Mouse (Mus musculus): ENCODE measurements around the gene Ass1. TPM values are rescaled to one million over a fixed set of nuclear protein-coding genes. Genes with fewer than 3 reads are reported as not detected.

The Ass1 gene
- total RNA-seq, 2 experiments from 2014 or later = 27.5 to 27.7 TPM

DNA sequence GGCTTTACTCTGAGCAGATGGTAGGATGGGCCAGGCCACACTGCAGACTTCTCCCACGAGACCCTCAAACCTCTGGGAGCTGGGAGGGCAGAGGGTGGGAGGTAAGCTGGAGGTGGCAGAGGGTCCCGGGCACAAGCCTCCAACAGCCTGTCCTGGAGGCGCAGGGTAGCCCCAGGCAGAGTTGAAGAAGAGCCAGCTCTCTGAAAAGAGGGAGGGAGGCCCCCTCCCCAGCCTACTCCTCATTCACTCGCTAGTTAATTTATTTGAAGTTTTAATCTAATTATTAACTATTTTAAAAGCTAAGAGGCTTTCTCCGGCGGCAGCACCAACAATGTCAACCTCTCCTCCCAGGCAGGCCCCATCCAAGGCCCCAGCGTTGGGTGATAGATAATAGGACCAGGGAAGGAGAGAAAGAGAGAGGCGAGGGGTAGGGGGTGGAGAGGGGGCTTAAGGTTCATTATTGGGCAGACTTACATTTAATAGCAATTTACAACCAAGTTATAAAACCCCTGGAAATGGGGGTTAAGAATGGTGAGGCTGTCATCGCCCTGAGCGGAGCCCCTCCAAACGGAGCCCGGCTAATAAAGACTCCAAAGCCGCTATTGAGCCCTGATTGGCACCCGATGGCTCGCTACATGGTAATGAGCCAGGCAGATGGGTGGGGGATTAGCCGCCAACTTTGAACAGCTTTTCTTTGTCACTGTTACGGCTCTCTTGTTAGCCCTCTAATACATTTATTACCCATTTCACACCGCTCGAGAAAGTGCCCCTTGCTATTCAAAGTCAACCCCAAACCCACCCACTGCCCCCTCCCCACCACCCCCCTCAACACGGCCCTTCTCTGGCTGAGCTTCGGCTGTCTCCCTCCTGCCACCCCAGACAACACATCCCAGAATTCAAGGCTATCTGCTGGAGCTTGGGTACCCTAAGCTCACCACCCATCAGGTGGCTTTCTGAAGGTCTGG lies 29.6 kb downstream of the Ass1 start:
- H3K4me3 ChIP-seq = no peak overlapping the region
- no peak for DNase-seq (ENCODE audit: low spot score in 2 of 2)
- H3K27ac ChIP-seq = no peak overlapping the region
- no peak for TF ChIP-seq CTCF (conservative IDR thresholded peaks at IDR 0.05)

DNA sequence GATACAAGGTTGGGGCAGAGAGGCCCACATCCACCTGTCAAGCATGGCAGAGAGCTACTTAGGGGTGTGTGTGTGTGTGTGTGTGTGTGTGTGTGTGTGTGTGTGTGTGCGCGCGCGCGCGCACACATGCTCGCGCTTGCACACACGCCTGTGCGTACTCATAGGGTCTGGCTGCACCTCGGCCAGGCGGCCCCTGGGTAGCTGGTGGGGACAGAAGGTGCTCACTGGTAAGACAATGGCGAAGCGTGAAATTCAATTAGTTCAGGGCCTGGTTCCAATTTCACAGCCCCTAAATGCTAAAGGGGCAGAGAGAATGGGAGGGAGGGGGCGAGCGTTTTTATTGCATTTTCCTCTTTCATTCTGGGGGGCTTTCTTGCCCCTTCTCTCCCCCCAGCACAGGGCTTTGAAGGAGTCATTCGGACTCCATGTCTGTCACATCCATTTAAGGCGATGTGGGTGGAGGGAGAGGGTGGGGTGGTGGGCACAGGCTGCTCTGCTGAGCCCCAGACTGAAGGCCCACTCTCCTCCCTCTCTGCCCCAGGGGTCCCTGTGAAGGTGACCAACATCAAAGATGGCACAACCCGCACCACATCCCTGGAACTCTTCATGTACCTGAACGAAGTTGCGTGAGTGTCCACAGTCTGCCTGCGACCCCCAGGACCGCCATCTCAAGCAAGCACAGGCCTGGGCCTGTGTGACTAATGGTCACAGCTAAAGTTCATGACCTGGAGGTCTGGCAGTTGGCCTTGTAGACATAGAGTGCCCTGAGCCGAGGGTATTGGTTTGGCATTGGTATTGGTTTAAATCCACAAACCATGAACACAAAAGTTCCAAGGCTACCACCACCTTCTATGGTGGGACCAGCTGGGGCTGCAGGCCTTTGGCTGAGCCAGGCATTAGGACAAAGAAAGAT lies 30.5 kb downstream of the Ass1 start:
- Histone ChIP-seq H3K27ac (no peak overlapping the region), H3K4me3 (no peak overlapping the region)
- DNase-seq (ENCODE audit: low spot score in 2 of 2) = no peak
- no peak for TF ChIP-seq CTCF (conservative IDR thresholded peaks at IDR 0.05)

GRCm38 (mm10) chr2:31501448-31502130 lies 31.6 kb downstream of the Ass1 start:
- H3K27ac ChIP-seq = no peak overlapping the region
- no peak for DNase-seq (ENCODE audit: low spot score in 2 of 2)
- 0 out of 2 replicates have a peak, but pooled peaks have one; percentile 5 for TF ChIP-seq CTCF (conservative IDR thresholded peaks at IDR 0.05)
- H3K4me3 ChIP-seq = no peak overlapping the region

DNA sequence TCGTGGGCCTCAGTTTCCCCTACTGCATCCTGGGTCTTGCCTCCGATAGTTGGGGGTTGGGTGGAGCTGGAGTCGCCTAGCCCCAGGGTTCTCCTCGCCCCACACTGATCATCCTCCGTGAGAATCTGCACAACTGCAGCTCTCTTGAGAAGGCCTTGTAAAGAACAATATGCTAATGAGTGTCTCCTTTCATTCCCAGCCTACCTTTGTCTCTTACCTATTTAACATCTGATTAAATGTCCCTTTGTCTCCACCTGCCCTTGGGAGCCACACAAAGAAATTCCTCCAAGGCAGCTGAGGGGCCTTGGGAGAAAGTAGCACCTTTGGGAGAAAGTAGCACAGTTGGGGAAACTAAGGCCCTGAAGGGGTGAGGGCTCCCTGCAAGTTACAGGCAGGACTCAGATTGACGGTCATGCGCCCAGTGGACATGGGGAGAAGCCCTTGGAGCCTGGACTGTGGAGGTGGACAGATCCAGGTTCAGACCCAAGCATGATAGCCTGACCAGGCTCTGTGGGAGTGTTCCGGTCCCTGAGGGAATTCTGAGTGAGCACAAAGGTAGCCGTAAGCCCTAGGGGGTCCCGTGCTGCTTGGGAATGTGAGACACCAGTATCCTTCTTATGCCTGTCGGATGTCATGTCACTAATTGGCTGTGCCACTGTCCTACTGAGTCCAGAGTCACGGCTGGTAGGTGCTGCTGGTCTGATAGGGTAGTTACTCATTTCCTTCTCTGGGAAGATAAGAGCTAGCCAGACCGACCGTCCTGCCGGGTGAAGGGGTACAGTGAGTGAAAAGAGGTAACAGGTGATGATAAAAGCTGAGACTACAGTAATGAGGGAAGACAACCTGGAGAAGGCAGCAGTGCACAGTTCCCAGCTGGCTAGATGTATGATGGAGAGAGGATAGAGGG lies 32.9 kb downstream of the Ass1 start:
- no peak overlapping the region for H3K4me3 ChIP-seq
- no peak for DNase-seq (ENCODE audit: low spot score in 2 of 2)
- no peak overlapping the region for H3K27ac ChIP-seq
- TF ChIP-seq CTCF (conservative IDR thresholded peaks at IDR 0.05) = no peak

- peak in 1 of 2 experiments; percentile 11 for DNase-seq (ENCODE audit: low spot score in 2 of 2)
- no peak for TF ChIP-seq CTCF (conservative IDR thresholded peaks at IDR 0.05)
- no peak overlapping the region for H3K27ac ChIP-seq
These were observed 35.5 kb downstream of the Ass1 start for GRCm38 (mm10) chr2:31505472-31505871.

GRCm38 (mm10) chr2:31508851-31509250 lies 38.8 kb downstream of the Ass1 start:
- TF ChIP-seq CTCF (conservative IDR thresholded peaks at IDR 0.05) = peak; percentile 48
- no peak for DNase-seq (ENCODE audit: low spot score in 2 of 2)
- H3K4me3 ChIP-seq = no peak overlapping the region
- H3K27ac ChIP-seq = no peak overlapping the region

More at GRCm38 (mm10) chr2:31505472-31505871, 35.5 kb downstream of the Ass1 start:
- H3K4me3 ChIP-seq = no peak overlapping the region

- DNase-seq (ENCODE audit: low spot score in 2 of 2) = no peak
- no peak overlapping the region for H3K4me3 ChIP-seq
- TF ChIP-seq CTCF (conservative IDR thresholded peaks at IDR 0.05) = no peak
- H3K27ac ChIP-seq = no peak overlapping the region
These were observed 41.3 kb downstream of the Ass1 start for GRCm38 (mm10) chr2:31511316-31511715.

GRCm38 (mm10) chr2:31516557-31516956 lies 46.5 kb downstream of the Ass1 start:
- no peak for DNase-seq (ENCODE audit: low spot score in 2 of 2)
- no peak overlapping the region for H3K27ac ChIP-seq
- no peak overlapping the region for H3K4me3 ChIP-seq
- TF ChIP-seq CTCF (conservative IDR thresholded peaks at IDR 0.05) = no peak

DNA sequence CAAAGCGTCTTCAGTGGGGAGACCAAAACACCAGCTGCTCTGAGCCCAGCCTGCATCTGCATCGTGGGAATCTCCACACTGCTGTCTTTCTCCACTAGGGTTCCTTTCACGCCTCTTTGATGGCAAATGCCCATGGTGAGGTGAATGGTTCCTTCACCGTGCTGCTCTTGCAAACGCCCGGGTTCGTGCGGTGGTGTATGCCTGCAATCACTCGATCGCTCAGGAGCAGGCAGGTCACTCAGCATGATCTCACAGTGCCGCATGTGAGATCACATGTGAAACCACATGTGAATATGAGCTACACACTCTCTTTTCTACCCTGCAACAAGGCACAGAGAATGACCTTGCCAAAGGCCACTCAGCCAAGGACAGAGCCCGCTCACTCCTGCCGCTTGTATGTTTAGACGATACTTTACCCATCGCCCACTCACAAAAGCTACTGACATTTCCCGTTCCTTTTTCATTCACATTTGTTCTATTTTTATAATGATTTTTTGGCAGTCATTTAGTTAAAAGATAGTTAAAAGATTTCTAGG lies 51.9 kb downstream of the Ass1 start:
- Histone ChIP-seq H3K4me3 (no peak overlapping the region), H3K27ac (no peak overlapping the region)
- DNase-seq (ENCODE audit: low spot score in 2 of 2) = no peak
- 0 out of 2 replicates have a peak, but pooled peaks have one; percentile 8 for TF ChIP-seq CTCF (conservative IDR thresholded peaks at IDR 0.05)

GRCm38 (mm10) chr2:31524641-31525040 lies 54.6 kb downstream of the Ass1 start:
- no peak overlapping the region for H3K27ac ChIP-seq
- DNase-seq (ENCODE audit: low spot score in 2 of 2) = no peak
- no peak overlapping the region for H3K4me3 ChIP-seq
- TF ChIP-seq CTCF (conservative IDR thresholded peaks at IDR 0.05) = no peak

DNA sequence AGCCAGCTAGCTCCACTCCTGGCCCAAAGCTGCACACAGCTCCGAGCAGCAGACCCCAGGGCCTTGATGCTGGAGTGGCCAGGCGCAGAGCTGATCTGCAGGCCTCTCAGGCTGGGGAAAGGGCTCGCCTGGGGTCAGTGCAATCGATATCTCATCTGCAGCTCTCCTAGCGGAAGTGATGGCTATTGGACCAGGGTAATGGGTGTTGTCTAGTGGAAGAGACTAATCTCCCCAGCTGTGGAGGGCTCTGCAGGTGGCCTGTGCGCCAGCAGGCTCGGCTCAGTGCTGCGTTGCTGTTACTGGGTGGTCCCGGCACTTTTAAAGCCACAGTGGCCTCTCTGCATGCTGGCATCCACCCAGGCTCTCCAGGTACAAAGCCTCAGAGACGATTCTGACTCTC lies 55.8 kb downstream of the Ass1 start:
- TF ChIP-seq CTCF (conservative IDR thresholded peaks at IDR 0.05) = no peak
- H3K27ac ChIP-seq = no peak overlapping the region
- no peak for DNase-seq (ENCODE audit: low spot score in 2 of 2)
- H3K4me3 ChIP-seq = no peak overlapping the region
